Mouse (Mus musculus) intestine, embryonic 15.5 days (tissue): ENCODE measurements around the gene Pitpnm1. TPM values are rescaled to one million over a fixed set of nuclear protein-coding genes. Genes with fewer than 3 reads are reported as not detected.

Experiments
- ATAC-seq: fragments of 200-750 bp; cut with Nextera tagmentation; 2 replicates; pipeline ENCODE4 v1.8.0; 2017; ENCODE audit warnings: moderate TSS enrichment, moderate library complexity
- H3K27ac ChIP-seq: fragments of 300-500 bp; sonication (generic); 2 replicates; pipeline ENCODE4 v1.5.1; 2015; ENCODE audit warnings: mild to moderate bottlenecking, inconsistent platforms
- H3K27me3 ChIP-seq: fragments of 300-500 bp; sonication (generic); replicated peaks from 2 replicates; pipeline ENCODE4 v1.6.1; 2015; ENCODE audit warnings: inconsistent platforms
- H3K36me3 ChIP-seq: fragments of 300-500 bp; sonication (generic); 2 replicates; pipeline ENCODE4 v1.6.1; 2015; ENCODE audit warnings: inconsistent platforms
- H3K4me1 ChIP-seq: fragments of 300-500 bp; sonication (generic); replicated peaks from 2 replicates; pipeline ENCODE4 v1.6.1; 2015; ENCODE audit warnings: inconsistent platforms
- H3K4me2 ChIP-seq: fragments of 300-500 bp; sonication (generic); replicated peaks from 2 replicates; pipeline ENCODE4 v1.6.1; 2015; ENCODE audit warnings: mild to moderate bottlenecking, inconsistent platforms
- H3K4me3 ChIP-seq: fragments of 300-500 bp; sonication (generic); replicated peaks from 2 replicates; pipeline ENCODE4 v1.5.1; 2015; ENCODE audit warnings: inconsistent platforms
- H3K9ac ChIP-seq: fragments of 300-500 bp; sonication (generic); 2 replicates; pipeline ENCODE4 v1.6.1; 2015; ENCODE audit warnings: inconsistent platforms
- H3K9me3 ChIP-seq: fragments of 300-500 bp; sonication (generic); 2 replicates; pipeline ENCODE4 v1.6.1; 2016; ENCODE audit warnings: inconsistent platforms
- whole genome bisulfite sequencing: fragments of 180-500 bp; shearing (Covaris S2); methylation state at CpG from one replicate; pipeline ENCODE4 v1.1.7; 2015; 5-methylcytosine and 5-hydroxymethylcytosine counted together
- polyA plus RNA-seq: library from polyadenylated mRNA; unstranded; fragments of >200 nt; fragmentation: Nextera tagmentation; extraction: Ambion mirVana; gene quantifications from 2 replicates; pipeline ENCODE4 v1.2.1, GENCODE M21; 2015

Gene Pitpnm1
- polyA plus RNA-seq, 1 experiment from 2014 or later, result 13.8 TPM

DNA sequence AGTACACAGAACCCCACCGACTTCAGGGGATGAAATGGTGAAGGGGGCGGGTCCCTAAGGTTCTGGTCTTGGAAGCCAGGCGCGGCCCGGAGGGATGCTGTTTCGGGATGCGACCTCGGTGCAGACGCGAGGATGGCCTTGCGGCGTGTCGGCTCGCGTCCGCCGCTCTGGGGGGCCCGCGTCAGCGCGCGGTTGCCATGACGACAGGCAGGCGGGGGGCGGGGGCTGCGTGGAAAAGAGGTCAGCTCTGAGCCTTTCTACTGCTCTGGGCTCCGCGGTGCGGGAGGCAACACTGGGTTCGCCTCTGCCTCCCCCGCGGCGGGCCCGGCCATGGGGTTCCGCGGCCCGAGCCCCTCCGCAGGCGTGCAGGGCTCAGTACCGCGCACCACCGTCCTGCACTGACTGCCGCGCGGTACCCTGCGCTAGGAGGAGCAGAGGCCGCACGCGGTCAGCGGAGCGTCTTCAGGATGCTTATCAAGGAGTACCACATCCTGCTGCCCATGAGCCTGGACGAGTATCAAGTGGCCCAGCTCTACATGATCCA lies 992 bp downstream of the Pitpnm1 start:
- Histone ChIP-seq H3K27me3 (peaks cover 10% of the 10 kb centered on the region), H3K4me2 (peak overlapping the region; percentile 95), H3K9ac (peak overlapping the region; percentile 53), H3K4me3 (peak overlapping the region; percentile 52), H3K4me1 (peaks cover 41% of the 10 kb centered on the region), H3K36me3 (0 out of 2 replicates have a peak, but pooled peaks cover 3% of the 10 kb centered on the region), H3K9me3 (no peaks in the 10 kb centered on the region), H3K27ac (no peak overlapping the region)
- ATAC-seq, result no peak
- WGBS, result 2% methylated on average over 52 of the region's 52 CpGs

DNA sequence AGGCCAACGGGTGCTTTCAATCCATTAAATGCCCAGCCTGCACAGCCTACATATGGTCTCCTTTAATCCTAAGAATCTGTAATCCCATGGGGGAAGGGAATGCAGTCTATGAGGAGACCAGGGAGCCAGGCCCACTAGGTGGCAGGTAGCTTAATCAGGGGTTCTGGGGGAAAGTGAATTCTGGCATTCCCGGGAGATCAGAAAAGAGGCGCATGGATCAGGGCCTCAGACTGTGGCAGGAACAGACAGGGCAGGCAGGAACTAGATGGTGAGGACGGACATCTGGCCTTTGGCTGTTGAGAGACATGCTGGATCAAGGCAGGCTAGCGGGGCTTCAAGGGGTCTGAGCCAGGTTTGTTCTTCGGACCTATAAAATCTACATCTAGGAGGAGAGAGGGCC lies 1.7 kb downstream of the Pitpnm1 start:
- Histone ChIP-seq H3K9ac (no peak overlapping the region), H3K4me3 (peak overlapping the region; percentile 52; the same call in 1 of the 2 replicates), H3K27ac (no peak overlapping the region), H3K9me3 (no peaks in the 10 kb centered on the region), H3K4me1 (peaks cover 38% of the 10 kb centered on the region), H3K36me3 (0 out of 2 replicates have a peak, but pooled peaks cover 3% of the 10 kb centered on the region), H3K27me3 (peaks cover 10% of the 10 kb centered on the region), H3K4me2 (peak overlapping the region; percentile 95)
- ATAC-seq, result no peak
- WGBS, result 76% methylated on average over 6 of the region's 6 CpGs

DNA sequence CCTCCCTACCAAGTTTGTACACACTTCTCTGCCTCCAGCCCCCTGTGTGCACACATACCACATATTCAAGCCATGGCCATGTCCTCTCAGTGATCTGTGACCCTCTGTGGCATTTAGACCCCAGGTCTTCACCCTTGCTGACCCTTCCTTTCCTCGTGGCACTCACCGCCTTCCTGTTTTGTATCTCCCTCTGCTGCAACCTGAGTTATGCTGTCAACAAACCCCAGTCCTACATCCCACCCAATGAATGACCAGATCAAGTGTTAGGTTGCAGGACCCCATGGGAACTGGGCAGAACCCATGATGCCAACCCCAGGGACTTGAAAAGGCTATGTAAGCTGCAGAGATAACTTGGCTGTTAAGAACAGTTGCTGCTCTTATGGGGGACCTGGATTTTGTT lies 2.3 kb downstream of the Pitpnm1 start:
- Histone ChIP-seq H3K4me1 (peaks cover 38% of the 10 kb centered on the region), H3K9ac (no peak overlapping the region), H3K9me3 (no peaks in the 10 kb centered on the region), H3K4me2 (no peak overlapping the region), H3K27ac (no peak overlapping the region), H3K27me3 (peaks cover 10% of the 10 kb centered on the region), H3K4me3 (no peak overlapping the region), H3K36me3 (0 out of 2 replicates have a peak, but pooled peaks cover 3% of the 10 kb centered on the region)
- 74% methylated on average over 2 of the region's 2 CpGs for WGBS
- ATAC-seq, result no peak

GRCm38 (mm10) chr19:4102626-4103025 lies 2.8 kb downstream of the Pitpnm1 start:
- no peaks in the 10 kb centered on the region for H3K9me3 ChIP-seq
- 91% methylated on average over 12 of the region's 12 CpGs for WGBS
- H3K4me2 ChIP-seq, result no peak overlapping the region
- H3K27ac ChIP-seq, result no peak overlapping the region
- H3K9ac ChIP-seq, result no peak overlapping the region
- peaks cover 10% of the 10 kb centered on the region for H3K27me3 ChIP-seq
- 0 out of 2 replicates have a peak, but pooled peaks cover 3% of the 10 kb centered on the region for H3K36me3 ChIP-seq
- H3K4me3 ChIP-seq, result no peak overlapping the region
- no peak for ATAC-seq
- H3K4me1 ChIP-seq, result peaks cover 36% of the 10 kb centered on the region

- H3K36me3 ChIP-seq, result 0 out of 2 replicates have a peak, but pooled peaks cover 3% of the 10 kb centered on the region
- no peak overlapping the region for H3K4me3 ChIP-seq
- H3K4me2 ChIP-seq, result no peak overlapping the region
- H3K9me3 ChIP-seq, result no peaks in the 10 kb centered on the region
- WGBS, result 94% methylated on average over 18 of the region's 18 CpGs
- peaks cover 30% of the 10 kb centered on the region for H3K4me1 ChIP-seq
- no peak overlapping the region for H3K9ac ChIP-seq
- H3K27ac ChIP-seq, result no peak overlapping the region
- ATAC-seq, result no peak
- H3K27me3 ChIP-seq, result peaks cover 10% of the 10 kb centered on the region
Measured at GRCm38 (mm10) chr19:4103294-4103693, 3.5 kb downstream of the Pitpnm1 start.

DNA sequence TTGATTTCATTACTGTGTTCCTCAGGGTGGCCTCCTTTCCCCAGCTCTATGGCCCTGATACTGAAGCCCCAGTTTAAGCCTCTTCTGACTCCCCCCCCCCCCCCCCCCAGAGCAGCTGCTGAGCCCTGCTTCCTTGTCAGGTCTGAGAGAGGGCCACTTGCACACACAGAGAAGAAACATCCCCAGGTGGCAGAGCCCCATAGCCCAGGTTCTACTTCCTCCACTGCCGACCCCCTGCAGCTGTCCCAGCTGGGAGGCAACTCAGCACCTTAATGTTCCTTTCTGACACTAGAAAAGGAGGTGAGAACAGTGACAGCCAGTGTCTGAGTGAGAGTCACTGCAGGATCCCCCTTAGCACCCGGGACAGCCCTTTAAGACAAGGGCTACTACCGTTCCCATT lies 4.0 kb downstream of the Pitpnm1 start:
- Histone ChIP-seq H3K27ac (no peak overlapping the region), H3K9ac (no peak overlapping the region), H3K4me3 (no peak overlapping the region), H3K4me2 (no peak overlapping the region), H3K36me3 (0 out of 2 replicates have a peak, but pooled peaks cover 3% of the 10 kb centered on the region), H3K27me3 (peaks cover 10% of the 10 kb centered on the region), H3K4me1 (peaks cover 26% of the 10 kb centered on the region), H3K9me3 (no peaks in the 10 kb centered on the region)
- no peak for ATAC-seq
- whole genome bisulfite sequencing, result 68% methylated on average over 3 of the region's 3 CpGs

DNA sequence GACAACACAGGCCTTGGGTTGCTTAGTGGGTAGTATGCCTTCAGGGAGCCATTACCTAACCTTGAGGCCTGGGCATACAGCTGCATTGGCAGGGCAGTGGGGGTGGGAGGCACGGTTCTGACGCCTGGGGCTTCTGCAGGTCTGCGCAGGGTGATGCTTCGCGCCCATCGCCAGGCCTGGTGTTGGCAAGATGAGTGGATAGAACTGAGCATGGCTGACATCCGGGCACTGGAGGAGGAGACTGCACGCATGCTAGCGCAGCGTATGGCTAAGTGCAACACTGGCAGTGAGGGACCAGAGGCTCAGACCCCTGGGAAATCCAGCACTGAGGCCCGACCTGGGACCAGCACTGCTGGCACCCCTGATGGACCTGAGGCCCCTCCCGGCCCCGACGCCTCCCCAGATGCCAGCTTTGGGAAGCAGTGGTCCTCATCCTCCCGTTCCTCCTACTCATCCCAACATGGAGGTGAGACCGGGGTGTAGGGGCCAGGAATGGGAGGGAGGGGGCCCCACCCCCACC lies 4.9 kb downstream of the Pitpnm1 start:
- Histone ChIP-seq H3K27me3 (peaks cover 10% of the 10 kb centered on the region), H3K4me1 (peaks cover 17% of the 10 kb centered on the region), H3K4me2 (no peak overlapping the region), H3K9ac (no peak overlapping the region), H3K4me3 (no peak overlapping the region), H3K27ac (no peak overlapping the region), H3K9me3 (no peaks in the 10 kb centered on the region), H3K36me3 (0 out of 2 replicates have a peak, but pooled peaks cover 3% of the 10 kb centered on the region)
- WGBS, result 90% methylated on average over 16 of the region's 16 CpGs
- no peak for ATAC-seq

DNA sequence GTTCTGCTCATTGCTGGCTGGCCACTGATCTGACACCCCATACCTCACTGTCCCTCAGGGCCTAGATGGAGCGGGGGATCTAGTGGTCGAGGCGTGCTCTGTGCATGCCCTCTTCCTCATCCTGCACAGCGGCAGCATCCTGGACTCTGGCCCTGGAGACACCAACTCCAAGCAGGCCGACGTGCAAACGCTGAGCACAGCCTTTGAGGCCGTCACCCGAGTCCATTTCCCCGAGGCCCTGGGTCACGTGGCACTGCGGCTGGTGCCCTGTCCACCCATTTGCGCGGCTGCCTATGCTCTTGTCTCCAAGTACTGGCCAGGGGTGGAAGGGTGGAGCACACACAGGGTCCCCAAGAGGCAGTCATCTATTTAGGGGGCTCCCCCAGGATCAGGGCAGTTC lies 6.9 kb downstream of the Pitpnm1 start:
- no peak overlapping the region for H3K4me3 ChIP-seq
- WGBS, result 90% methylated on average over 14 of the region's 14 CpGs
- H3K27ac ChIP-seq, result no peak overlapping the region
- no peak for ATAC-seq
- no peak overlapping the region for H3K9ac ChIP-seq
- H3K36me3 ChIP-seq, result 0 out of 2 replicates have a peak, but pooled peaks cover 3% of the 10 kb centered on the region
- no peaks in the 10 kb centered on the region for H3K4me1 ChIP-seq
- no peaks in the 10 kb centered on the region for H3K9me3 ChIP-seq
- H3K27me3 ChIP-seq, result no peaks in the 10 kb centered on the region; the same call in 1 of the 2 replicates
- no peak overlapping the region for H3K4me2 ChIP-seq

DNA sequence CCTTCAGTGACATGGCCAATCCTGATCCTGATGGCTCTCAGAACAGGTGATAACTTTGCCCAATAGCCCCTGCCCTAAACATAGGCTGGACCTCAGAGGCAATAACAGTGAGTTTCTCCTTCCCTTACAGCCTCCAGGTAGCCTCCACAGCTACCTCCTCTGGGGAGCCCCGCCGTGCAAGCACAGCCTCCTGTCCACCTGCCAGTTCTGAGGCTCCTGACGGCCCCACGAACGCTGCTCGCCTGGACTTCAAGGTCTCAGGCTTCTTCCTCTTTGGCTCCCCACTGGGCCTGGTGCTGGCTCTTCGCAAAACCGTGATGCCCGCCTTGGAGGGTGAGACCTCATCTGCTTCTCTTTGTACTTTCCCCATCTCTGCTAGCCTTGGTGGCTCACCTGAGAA lies 8.7 kb downstream of the Pitpnm1 start:
- no peak overlapping the region for H3K4me2 ChIP-seq

DNA sequence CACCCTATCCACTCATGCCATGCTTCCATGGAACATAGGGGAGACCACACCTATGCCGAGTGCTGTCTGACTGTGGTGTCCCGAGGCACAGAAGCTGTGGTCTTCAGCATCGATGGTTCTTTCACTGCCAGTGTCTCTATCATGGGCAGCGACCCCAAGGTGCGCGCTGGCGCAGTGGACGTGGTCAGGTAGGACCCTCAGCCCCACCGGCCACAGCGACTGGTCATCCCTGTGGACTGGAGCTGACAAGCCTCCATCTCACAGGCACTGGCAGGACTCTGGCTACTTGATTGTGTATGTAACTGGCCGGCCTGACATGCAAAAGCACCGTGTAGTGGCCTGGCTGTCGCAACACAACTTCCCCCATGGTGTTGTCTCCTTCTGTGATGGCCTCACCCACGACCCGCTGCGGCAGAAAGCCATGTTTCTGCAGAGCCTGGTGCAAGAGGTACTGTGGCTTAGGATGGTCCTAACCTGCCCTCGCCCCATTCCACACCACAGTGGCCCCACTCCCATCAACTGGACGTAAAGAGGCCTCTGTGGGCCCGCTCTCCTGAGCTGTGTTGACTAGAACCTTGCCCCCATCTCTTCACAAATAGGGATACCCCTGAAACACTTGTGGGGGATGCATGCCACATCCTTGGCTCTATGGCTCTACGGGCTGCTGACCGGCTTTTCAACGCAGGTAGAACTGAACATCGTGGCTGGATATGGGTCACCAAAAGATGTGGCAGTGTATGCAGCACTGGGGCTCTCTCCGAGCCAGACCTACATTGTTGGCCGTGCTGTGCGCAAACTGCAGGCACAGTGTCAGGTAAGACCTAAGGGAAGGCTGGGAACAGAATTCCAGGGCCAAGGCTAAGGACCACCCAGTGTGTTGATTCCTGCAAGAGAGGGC lies 12.5 kb downstream of the Pitpnm1 start:
- peak overlapping the region; percentile 76; the same call in 1 of the 2 replicates for H3K27ac ChIP-seq
- H3K9ac ChIP-seq, result no peak overlapping the region
- no peaks in the 10 kb centered on the region for H3K27me3 ChIP-seq
- peaks cover 23% of the 10 kb centered on the region for H3K4me1 ChIP-seq
- no peak for ATAC-seq
- H3K4me3 ChIP-seq, result no peak overlapping the region
- WGBS, result 95% methylated on average over 26 of the region's 26 CpGs
- H3K4me2 ChIP-seq, result no peak overlapping the region
- H3K9me3 ChIP-seq, result no peaks in the 10 kb centered on the region
- peaks cover 16% of the 10 kb centered on the region; the same call in 1 of the 2 replicates for H3K36me3 ChIP-seq

More for the DNA sequence above, 8.7 kb downstream of the Pitpnm1 start:
- 0 out of 2 replicates have a peak, but pooled peaks cover 3% of the 10 kb centered on the region for H3K36me3 ChIP-seq
- H3K9ac ChIP-seq, result no peak overlapping the region
- no peak for ATAC-seq
- 91% methylated on average over 9 of the region's 9 CpGs for WGBS
- H3K27me3 ChIP-seq, result no peaks in the 10 kb centered on the region
- H3K4me1 ChIP-seq, result peaks cover 11% of the 10 kb centered on the region
- no peak overlapping the region for H3K4me3 ChIP-seq
- H3K27ac ChIP-seq, result no peak overlapping the region
- H3K9me3 ChIP-seq, result no peaks in the 10 kb centered on the region

GRCm38 (mm10) chr19:4113186-4113805 lies 13.5 kb downstream of the Pitpnm1 start:
- H3K27me3 ChIP-seq, result no peaks in the 10 kb centered on the region
- ATAC-seq, result peak; percentile 52
- 57% methylated on average over 13 of the region's 13 CpGs for WGBS
- peak overlapping the region; percentile 30 for H3K4me2 ChIP-seq
- H3K4me1 ChIP-seq, result peaks cover 23% of the 10 kb centered on the region
- H3K9ac ChIP-seq, result no peak overlapping the region; the same call in 1 of the 2 replicates
- H3K27ac ChIP-seq, result peak overlapping the region; percentile 76
- no peaks in the 10 kb centered on the region for H3K9me3 ChIP-seq
- no peak overlapping the region for H3K4me3 ChIP-seq
- H3K36me3 ChIP-seq, result peaks cover 22% of the 10 kb centered on the region; the same call in 1 of the 2 replicates

DNA sequence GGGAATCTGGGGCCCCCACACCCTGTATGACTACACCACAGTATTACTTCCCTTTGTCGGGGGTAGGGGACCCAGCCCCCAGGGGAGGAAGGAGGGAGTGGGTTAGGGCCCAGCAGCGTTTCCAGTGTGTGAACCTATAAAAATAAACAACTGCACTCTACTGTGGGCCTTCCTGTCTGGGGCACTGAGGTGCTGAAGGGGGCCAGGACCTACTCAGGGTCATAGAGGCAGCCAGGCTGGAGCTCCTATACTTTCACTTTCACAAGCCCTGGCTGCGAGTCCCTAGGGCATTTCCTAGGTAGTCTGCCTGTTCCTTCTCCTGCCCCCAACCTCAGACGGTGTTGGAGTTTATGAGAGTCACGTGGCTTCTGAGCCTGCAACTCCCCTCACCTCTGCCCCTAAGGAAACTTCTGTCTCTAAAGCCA lies 14.0 kb downstream of the Pitpnm1 start:
- Histone ChIP-seq H3K9ac (no peak overlapping the region; the same call in 1 of the 2 replicates), H3K36me3 (peaks cover 22% of the 10 kb centered on the region; the same call in 1 of the 2 replicates), H3K4me3 (no peak overlapping the region), H3K27me3 (no peaks in the 10 kb centered on the region), H3K9me3 (no peaks in the 10 kb centered on the region), H3K4me1 (peaks cover 23% of the 10 kb centered on the region), H3K4me2 (peak overlapping the region; percentile 30), H3K27ac (peak overlapping the region; percentile 76)
- 15% methylated on average over 5 of the region's 5 CpGs for WGBS
- peak; percentile 83 for ATAC-seq
